Mouse (Mus musculus) spleen, adult 2 months (tissue): ENCODE measurements at regions not wholly inside any gene's neighbourhood (a gene's known extent, or its start where the extent isn't known, plus 50 kb on each side); places are given as distances from the start of the nearest gene placed in this dataset.

Source experiments
- DNase-seq, 2 experiments: peaks; one replicate each; pipeline versions ENCODE4 v3.0.0 to v3.0.0-alpha.2; 2012 to 2021; ENCODE audit warnings: low spot score in 2 of 2, low read depth in 1 of 2
- H3K27ac ChIP-seq: fragments of 200-500 bp; 2 replicates; pipeline ENCODE4 v1.5.1; 2012; ENCODE audit warnings: low read length, inconsistent platforms; ENCODE audit not compliant: insufficient read depth
- H3K27me3 ChIP-seq: fragments of 200-500 bp; 2 replicates; pipeline ENCODE4 v1.6.1; 2012; ENCODE audit warnings: mild to moderate bottlenecking, moderate library complexity, low read length, inconsistent platforms; ENCODE audit not compliant: control insufficient read depth, insufficient read depth
- H3K36me3 ChIP-seq: fragments of 200-500 bp; 2 replicates; pipeline ENCODE4 v1.6.1; 2012; ENCODE audit warnings: mild to moderate bottlenecking, low read length, inconsistent platforms; ENCODE audit not compliant: control insufficient read depth, insufficient read depth
- H3K4me1 ChIP-seq: fragments of 200-500 bp; 2 replicates; pipeline ENCODE4 v1.6.1; 2011; ENCODE audit warnings: inconsistent platforms; ENCODE audit not compliant: control insufficient read depth, insufficient read depth, insufficient read length
- H3K4me3 ChIP-seq: fragments of 200-500 bp; 2 replicates; pipeline ENCODE4 v1.5.1; 2011; ENCODE audit warnings: mild to moderate bottlenecking, inconsistent platforms; ENCODE audit not compliant: insufficient read depth, insufficient read length; ENCODE audit errors: extremely low read depth
- CTCF ChIP-seq: fragments of 200-500 bp; IDR thresholded peaks from 2 replicates; pipeline ENCODE4 v1.5.1; 2011; ENCODE audit warnings: mild to moderate bottlenecking, inconsistent platforms; ENCODE audit not compliant: insufficient read depth, insufficient read length, insufficient replicate concordance; ENCODE audit errors: extremely low read depth
- POLR2A ChIP-seq: fragments of 200-500 bp; IDR thresholded peaks from 2 replicates; pipeline ENCODE4 v1.6.1; 2011; ENCODE audit warnings: low read depth, low read length, inconsistent platforms
- WGBS: fragments of 180-500 bp; shearing (Covaris S2); methylation state at CpG from one replicate; pipeline ENCODE4 v1.1.7; 2018; 5-methylcytosine and 5-hydroxymethylcytosine counted together

DNA sequence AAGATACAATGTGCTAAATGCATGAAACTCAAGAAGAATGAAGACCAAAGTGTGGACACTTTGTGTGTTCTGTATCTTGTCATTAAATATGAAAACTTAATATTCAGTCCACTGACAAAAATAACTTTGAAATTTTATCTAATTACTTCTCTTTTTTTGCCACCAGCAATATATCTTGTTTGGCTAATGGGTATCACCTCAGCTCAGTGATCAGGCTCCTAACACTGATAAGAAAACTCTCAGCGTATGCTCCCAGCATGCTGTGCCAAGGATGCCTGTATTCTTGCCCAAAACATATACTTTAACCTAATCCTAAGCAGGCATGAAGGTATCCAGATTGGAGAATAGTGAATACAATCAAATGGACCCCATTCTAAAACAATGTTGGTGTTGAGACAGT lies 53.3 kb upstream of the Ptpn12 start:
- WGBS = 87% methylated on average over 1 of the region's 1 CpGs
- no peaks in the 10 kb centered on the region for H3K36me3 ChIP-seq
- H3K4me3 ChIP-seq = no peak overlapping the region
- H3K27ac ChIP-seq = no peak overlapping the region
- no peaks in the 10 kb centered on the region for H3K27me3 ChIP-seq
- TF ChIP-seq CTCF = no peak
- no peak for TF ChIP-seq POLR2A
- DNase-seq = no peak
- H3K4me1 ChIP-seq = no peaks in the 10 kb centered on the region

DNA sequence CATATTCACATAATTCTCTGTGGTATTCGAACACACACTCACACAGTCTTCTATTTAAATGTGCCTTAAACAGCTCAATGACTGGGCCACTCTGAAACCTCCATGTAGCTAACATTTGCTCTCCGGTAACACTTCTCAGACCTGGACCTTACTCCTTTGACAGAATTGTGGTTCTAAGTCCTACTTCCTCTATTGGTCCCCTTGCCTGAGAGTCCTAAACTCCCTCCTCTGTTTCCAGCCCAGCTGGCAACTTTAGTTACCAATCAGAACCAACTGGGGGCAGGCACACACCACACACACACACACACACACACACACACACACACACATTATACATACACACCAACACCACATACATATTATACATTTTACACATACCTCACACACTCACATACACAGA lies 57.7 kb upstream of the Ptpn12 start:
- Histone ChIP-seq H3K4me3 (no peak overlapping the region), H3K27ac (no peak overlapping the region), H3K36me3 (no peaks in the 10 kb centered on the region), H3K27me3 (no peaks in the 10 kb centered on the region), H3K4me1 (no peaks in the 10 kb centered on the region)
- DNase-seq = no peak
- TF ChIP-seq CTCF = no peak
- TF ChIP-seq POLR2A = no peak
- WGBS = 65% methylated on average over 2 of the region's 2 CpGs

DNA sequence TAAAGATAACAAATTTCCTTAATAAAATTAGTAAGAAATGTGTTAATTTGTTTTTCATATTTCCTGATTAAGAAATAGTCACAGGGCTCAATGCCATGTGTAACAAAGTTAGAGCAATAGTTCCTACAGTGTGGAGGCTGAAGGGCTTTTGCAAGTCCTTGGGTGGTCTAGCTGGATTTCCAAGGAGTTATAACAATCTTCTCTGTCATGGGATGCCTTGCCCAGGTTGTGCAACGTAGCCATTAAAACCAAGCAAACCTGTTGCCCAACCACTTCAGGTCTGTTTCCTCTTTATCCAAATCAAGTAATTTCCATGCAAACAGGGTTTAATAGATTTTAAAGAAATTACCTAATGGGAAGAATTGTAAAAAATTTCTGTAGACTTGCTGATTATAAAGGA lies 59.8 kb upstream of the Ptpn12 start:
- H3K27me3 ChIP-seq = no peaks in the 10 kb centered on the region
- H3K4me3 ChIP-seq = no peak overlapping the region
- H3K4me1 ChIP-seq = no peaks in the 10 kb centered on the region
- WGBS = 87% methylated on average over 1 of the region's 1 CpGs
- H3K36me3 ChIP-seq = no peaks in the 10 kb centered on the region
- no peak for TF ChIP-seq CTCF
- no peak for TF ChIP-seq POLR2A
- H3K27ac ChIP-seq = no peak overlapping the region
- DNase-seq = no peak

DNA sequence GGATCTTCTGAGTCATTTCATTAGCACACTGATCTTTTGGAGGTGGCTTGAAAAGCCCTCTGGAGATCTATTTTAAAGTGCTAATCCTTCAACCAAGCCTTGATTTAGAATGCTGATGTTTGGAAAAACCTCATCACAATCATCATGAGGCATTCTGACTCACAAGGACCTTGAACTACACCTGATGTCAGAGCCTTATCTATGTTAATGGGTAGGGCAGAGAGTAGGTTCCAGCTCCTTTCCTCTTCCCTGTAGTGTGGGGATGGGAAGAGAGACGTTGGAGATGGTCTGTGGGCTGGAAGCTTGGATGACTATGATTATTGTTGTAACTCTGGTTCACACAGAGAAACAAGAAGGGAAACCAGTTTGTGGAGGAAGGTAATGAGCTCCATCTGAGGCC lies 63.0 kb upstream of the Gsap start:
- Histone ChIP-seq H3K36me3 (no peaks in the 10 kb centered on the region), H3K27ac (no peak overlapping the region), H3K27me3 (no peaks in the 10 kb centered on the region), H3K4me1 (no peaks in the 10 kb centered on the region), H3K4me3 (no peak overlapping the region)
- 77% methylated on average over 1 of the region's 1 CpGs for WGBS
- no peak for DNase-seq
- TF ChIP-seq CTCF (no peak), POLR2A (no peak)

DNA sequence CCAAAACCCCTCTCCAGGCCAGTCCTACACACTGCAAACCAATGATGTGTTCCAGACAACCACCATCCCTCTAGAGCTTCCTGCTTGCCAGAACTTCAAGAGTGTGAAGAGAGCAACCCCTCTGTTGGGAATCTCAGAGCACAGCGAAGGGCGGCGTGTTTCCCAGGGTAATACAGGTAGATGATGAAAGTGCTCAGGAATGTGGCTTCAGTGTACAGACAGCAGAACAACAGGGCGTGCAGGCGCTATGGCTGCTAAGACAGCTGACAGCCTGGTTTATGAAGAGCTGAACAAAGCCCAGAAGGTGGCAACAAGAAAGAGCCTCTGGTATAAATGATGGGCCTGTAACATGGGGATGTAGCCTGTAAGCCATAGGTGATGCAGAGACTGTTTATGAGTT lies 61.0 kb upstream of the Gsap start:
- Histone ChIP-seq H3K27ac (no peak overlapping the region), H3K4me3 (no peak overlapping the region), H3K27me3 (no peaks in the 10 kb centered on the region), H3K4me1 (no peaks in the 10 kb centered on the region), H3K36me3 (no peaks in the 10 kb centered on the region)
- DNase-seq = no peak
- TF ChIP-seq CTCF (no peak), POLR2A (no peak)
- WGBS = 94% methylated on average over 5 of the region's 5 CpGs

DNA sequence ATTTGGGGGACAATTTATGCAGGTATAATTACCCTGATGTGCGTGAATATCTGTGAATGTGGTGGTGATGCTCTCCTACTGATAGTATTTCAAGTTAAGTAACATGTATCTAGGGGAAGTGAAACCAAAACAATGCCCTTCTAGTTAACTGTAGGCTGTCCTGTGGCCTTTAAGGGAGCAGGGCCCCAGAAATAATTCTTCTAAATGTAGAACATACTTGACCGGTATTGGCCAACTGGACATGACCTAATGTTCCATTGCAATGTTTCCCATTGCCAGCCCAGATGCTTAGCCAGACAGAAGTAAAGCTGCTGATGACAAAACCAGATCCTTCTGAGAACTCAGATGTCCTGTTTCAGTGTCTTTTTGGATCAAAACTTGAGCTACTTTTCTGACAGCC lies 54.9 kb upstream of the Gsap start:
- peak in 1 of 2 experiments; percentile 51 for DNase-seq
- TF ChIP-seq CTCF (no peak), POLR2A (no peak)
- no peaks in the 10 kb centered on the region for H3K27me3 ChIP-seq
- peak overlapping the region; percentile 42; the same call in 1 of the 2 replicates for H3K27ac ChIP-seq
- no peak overlapping the region for H3K4me3 ChIP-seq
- H3K36me3 ChIP-seq = no peaks in the 10 kb centered on the region
- H3K4me1 ChIP-seq = 0 out of 2 replicates have a peak, but pooled peaks cover 2% of the 10 kb centered on the region
- WGBS = 32% methylated on average over 2 of the region's 2 CpGs

DNA sequence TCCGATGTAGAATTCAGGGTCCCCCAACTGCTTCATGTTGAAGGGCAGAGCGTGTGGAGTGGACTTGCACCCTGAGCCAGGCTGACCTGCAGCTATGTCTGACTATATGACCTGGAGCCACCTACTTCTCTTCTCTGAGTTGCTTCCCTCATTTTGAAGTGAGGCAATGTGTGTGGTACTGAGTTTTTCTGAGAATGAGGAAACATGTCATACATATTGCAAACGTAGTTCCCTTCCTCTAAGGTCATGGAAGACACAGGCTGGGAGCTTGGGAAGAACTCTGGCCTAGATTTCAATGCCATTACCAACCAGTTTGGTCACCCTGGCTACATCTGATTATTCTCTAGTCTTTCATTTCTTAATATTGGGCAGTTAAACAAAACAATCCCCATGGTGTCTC lies 54.1 kb upstream of the Gsap start:
- H3K4me3 ChIP-seq = no peak overlapping the region
- no peaks in the 10 kb centered on the region for H3K36me3 ChIP-seq
- WGBS = 66% methylated on average over 3 of the region's 3 CpGs
- 0 out of 2 replicates have a peak overlapping the region, but pooled peaks have one; percentile 23 for H3K27ac ChIP-seq
- 0 out of 2 replicates have a peak, but pooled peaks cover 2% of the 10 kb centered on the region for H3K4me1 ChIP-seq
- DNase-seq = no peak
- no peaks in the 10 kb centered on the region for H3K27me3 ChIP-seq
- TF ChIP-seq POLR2A = no peak
- no peak for TF ChIP-seq CTCF
